Mouse (Mus musculus): ENCODE data around the gene Sec22c. TPM values are rescaled to one million over a fixed set of nuclear protein-coding genes. Genes with fewer than 3 reads are reported as not detected.

Sec22c gene
- total RNA-seq, 2 experiments from 2014 or later = 31.0 to 32.8 TPM

- intact Hi-C loops (cut with DNase I) = no loop called here
- Histone ChIP-seq H3K27ac (peak within 1 kb of the TSS; percentile 99), H3K4me3 (peak within 1 kb of the TSS; percentile 80)
- TF ChIP-seq CTCF (IDR thresholded peaks at IDR 0.05) = no peak
- DNase-seq (ENCODE audit: extremely low spot score in 1 of 2, low spot score in 2 of 2) = peak; percentile 96 to 97
These were observed 4.8 kb upstream of the Sec22c start, which contains the start of gene Ss18l2 for GRCm38 (mm10) chr9:121709898-121710583. Gene Ss18l2 (plus strand): TSS chr9:121710329.

- no peak overlapping the region for H3K27ac ChIP-seq
- no peak for TF ChIP-seq CTCF (IDR thresholded peaks at IDR 0.05)
These were observed 3.5 kb upstream of the Sec22c start for GRCm38 (mm10) chr9:121708506-121709486.

GRCm38 (mm10) chr9:121707801-121708200 lies 2.5 kb upstream of the Sec22c start:
- H3K27ac ChIP-seq = no peak overlapping the region
- intact Hi-C loops (cut with DNase I) = no loop called here
- TF ChIP-seq CTCF (IDR thresholded peaks at IDR 0.05) = no peak
- DNase-seq (ENCODE audit: extremely low spot score in 1 of 2, low spot score in 2 of 2) = peak in 1 of 2 experiments; percentile 5
- no peak overlapping the region for H3K4me3 ChIP-seq

More at GRCm38 (mm10) chr9:121708506-121709486, 3.5 kb upstream of the Sec22c start:
- intact Hi-C loops (cut with DNase I) = no loop called here
- peak in 1 of 2 experiments; percentile 8 for DNase-seq (ENCODE audit: extremely low spot score in 1 of 2, low spot score in 2 of 2)
- no peak overlapping the region for H3K4me3 ChIP-seq

- TF ChIP-seq CTCF (IDR thresholded peaks at IDR 0.05) = no peak
- no peak for DNase-seq (ENCODE audit: extremely low spot score in 1 of 2, low spot score in 2 of 2)
- Histone ChIP-seq H3K27ac (no peak overlapping the region), H3K4me3 (no peak overlapping the region)
- intact Hi-C loops (cut with DNase I) = no loop called here
These were observed 862 bp upstream of the Sec22c start for GRCm38 (mm10) chr9:121706029-121706675.

GRCm38 (mm10) chr9:121704261-121704645 lies 1.0 kb downstream of the Sec22c start:
- Histone ChIP-seq H3K27ac (peak overlapping the region; percentile 83; the same call in 1 of the 2 replicates), H3K4me3 (peak overlapping the region; percentile 77)
- intact Hi-C loops (cut with DNase I) = no loop called here
- DNase-seq (ENCODE audit: extremely low spot score in 1 of 2, low spot score in 2 of 2) = no peak
- TF ChIP-seq CTCF (IDR thresholded peaks at IDR 0.05) = no peak

- no peak overlapping the region for H3K4me3 ChIP-seq
- TF ChIP-seq CTCF (IDR thresholded peaks at IDR 0.05) = peak; percentile 88
- H3K27ac ChIP-seq = no peak overlapping the region
- intact Hi-C loops (cut with DNase I) = no loop called here
- DNase-seq (ENCODE audit: extremely low spot score in 1 of 2, low spot score in 2 of 2) = peak in 1 of 2 experiments; percentile 54
These were observed 7.9 kb downstream of the Sec22c start for GRCm38 (mm10) chr9:121697150-121698049.

GRCm38 (mm10) chr9:121696626-121697025 lies 8.7 kb downstream of the Sec22c start:
- no peak for TF ChIP-seq CTCF (IDR thresholded peaks at IDR 0.05)
- H3K4me3 ChIP-seq = no peak overlapping the region
- DNase-seq (ENCODE audit: extremely low spot score in 1 of 2, low spot score in 2 of 2) = no peak
- H3K27ac ChIP-seq = no peak overlapping the region
- intact Hi-C loops (cut with DNase I) = no loop called here

- TF ChIP-seq CTCF (IDR thresholded peaks at IDR 0.05) = no peak
- Histone ChIP-seq H3K27ac (no peak overlapping the region), H3K4me3 (no peak overlapping the region)
- no peak for DNase-seq (ENCODE audit: extremely low spot score in 1 of 2, low spot score in 2 of 2)
- intact Hi-C loops (cut with DNase I) = no loop called here
These were observed 10.6 kb downstream of the Sec22c start for GRCm38 (mm10) chr9:121694736-121695135.

- Histone ChIP-seq H3K4me3 (no peak overlapping the region), H3K27ac (no peak overlapping the region)
- no peak for TF ChIP-seq CTCF (IDR thresholded peaks at IDR 0.05)
- intact Hi-C loops (cut with DNase I) = no loop called here
- no peak for DNase-seq (ENCODE audit: extremely low spot score in 1 of 2, low spot score in 2 of 2)
These were observed 14.6 kb downstream of the Sec22c start for GRCm38 (mm10) chr9:121690734-121691133.

GRCm38 (mm10) chr9:121690200-121690651 lies 15.1 kb downstream of the Sec22c start:
- Histone ChIP-seq H3K27ac (no peak overlapping the region), H3K4me3 (peak overlapping the region; percentile 13; the same call in 1 of the 2 replicates)
- intact Hi-C loops (cut with DNase I) = no loop called here
- no peak for TF ChIP-seq CTCF (IDR thresholded peaks at IDR 0.05)
- peak in 1 of 2 experiments; percentile 69 for DNase-seq (ENCODE audit: extremely low spot score in 1 of 2, low spot score in 2 of 2)

GRCm38 (mm10) chr9:121684702-121685101 lies 20.6 kb downstream of the Sec22c start:
- intact Hi-C loops (cut with DNase I) = no loop called here
- no peak for TF ChIP-seq CTCF (IDR thresholded peaks at IDR 0.05)
- DNase-seq (ENCODE audit: extremely low spot score in 1 of 2, low spot score in 2 of 2) = no peak
- Histone ChIP-seq H3K4me3 (no peak overlapping the region), H3K27ac (no peak overlapping the region)

Measured in left cerebral cortex, adult 2 months (tissue).